Mouse (Mus musculus) CH12.LX (cell line): ENCODE data around the gene Jaml. TPM values are rescaled to one million over a fixed set of nuclear protein-coding genes. Genes with fewer than 3 reads are reported as not detected.

Experiments
- DNase-seq: peaks from one replicate; pipeline ENCODE4 v3.0.0-alpha.2; 2013; ENCODE audit errors: extremely low read depth
- H3K27ac ChIP-seq: 2 replicates; pipeline ENCODE4 v1.5.1; 2012; ENCODE audit warnings: low read depth, mild to moderate bottlenecking, control low read depth, moderate library complexity; ENCODE audit not compliant: insufficient read depth
- H3K27me3 ChIP-seq: replicated peaks from 2 replicates; pipeline ENCODE3; 2012; ENCODE audit warnings: inconsistent platforms
- H3K36me3 ChIP-seq, 2 experiments: replicated peaks in 1 of 2; 2 replicates each; pipeline versions ENCODE3 to v1.6.1; 2012; ENCODE audit warnings: inconsistent platforms in 1 of 2, low read length in 1 of 2, mild to moderate bottlenecking in 1 of 2, mixed read lengths in 1 of 2, moderate library complexity in 1 of 2; ENCODE audit not compliant: control insufficient read depth in 1 of 2, insufficient read depth in 1 of 2
- H3K4me1 ChIP-seq, 2 experiments: 2 replicates each; pipeline ENCODE4 v1.6.1; 2012; ENCODE audit warnings: inconsistent platforms in 1 of 2, moderate library complexity in 1 of 2; ENCODE audit not compliant: insufficient read depth in 2 of 2, control insufficient read depth in 1 of 2
- H3K4me2 ChIP-seq: 2 replicates; pipeline ENCODE4 v1.6.1; 2012; ENCODE audit warnings: low read depth, mild to moderate bottlenecking, control low read depth; ENCODE audit not compliant: poor library complexity, insufficient read depth, severe bottlenecking
- H3K4me3 ChIP-seq, 3 experiments: fragments of 150-350 bp in 1 of 3; sonication (generic) in 1 of 3; replicated peaks in 1 of 3; 2 replicates each; pipeline versions ENCODE3 to v1.5.1; 2011 to 2012; ENCODE audit warnings: low read depth in 2 of 3, low read length in 2 of 3, mild to moderate bottlenecking in 2 of 3, moderate library complexity in 2 of 3, control low read depth in 1 of 3, improper control_type of control experiment in 1 of 3, inconsistent platforms in 1 of 3, mixed read lengths in 1 of 3; ENCODE audit not compliant: poor library complexity in 1 of 3
- H3K79me2 ChIP-seq: replicated peaks from 2 replicates; pipeline ENCODE4 v1.6.1; 2012; ENCODE audit warnings: mild to moderate bottlenecking, moderate library complexity; ENCODE audit not compliant: control insufficient read depth, poor library complexity, insufficient read depth, severe bottlenecking; ENCODE audit errors: extremely low read depth
- H3K9ac ChIP-seq: 2 replicates; pipeline ENCODE4 v1.6.1; 2012; ENCODE audit warnings: low read depth, mild to moderate bottlenecking, control low read depth, moderate library complexity; ENCODE audit not compliant: insufficient read depth
- H3K9me3 ChIP-seq: replicated peaks from 2 replicates; pipeline ENCODE3; 2012; ENCODE audit warnings: low read length, inconsistent platforms, mixed read lengths
- CTCF ChIP-seq, 2 experiments: IDR thresholded peaks in 1 of 2; conservative IDR thresholded peaks in 1 of 2; 2 replicates each; pipeline ENCODE4 v1.5.1; 2011 to 2012; ENCODE audit warnings: low read depth in 2 of 2, low read length in 2 of 2, improper control_type of control experiment in 1 of 2, inconsistent platforms in 1 of 2, mild to moderate bottlenecking in 1 of 2, moderate library complexity in 1 of 2
- E2F4 ChIP-seq: IDR thresholded peaks from 2 replicates; pipeline ENCODE4 v1.6.1; 2011; ENCODE audit warnings: low read depth, low read length, improper control_type of control experiment; ENCODE audit not compliant: insufficient replicate concordance
- ELF1 ChIP-seq: IDR thresholded peaks from 2 replicates; pipeline ENCODE4 v1.6.1; 2014; ENCODE audit warnings: low read depth, mild to moderate bottlenecking, inconsistent platforms, low read length, improper control_type of control experiment
- ETS1 ChIP-seq: conservative IDR thresholded peaks from 2 replicates; pipeline ENCODE4 v1.6.1; 2012; ENCODE audit warnings: low read depth, mild to moderate bottlenecking, inconsistent platforms, low read length, improper control_type of control experiment, moderate library complexity
- IRF4 ChIP-seq: IDR thresholded peaks from 2 replicates; pipeline ENCODE4 v1.6.1; 2014; ENCODE audit warnings: low read depth, mild to moderate bottlenecking, inconsistent platforms, low read length, improper control_type of control experiment
- JUND ChIP-seq: conservative IDR thresholded peaks from 2 replicates; pipeline ENCODE4 v1.6.1; 2011; ENCODE audit warnings: low read depth, low read length, improper control_type of control experiment
- MAFK ChIP-seq: IDR thresholded peaks from 2 replicates; pipeline ENCODE4 v1.6.1; 2011; ENCODE audit warnings: low read length, improper control_type of control experiment; ENCODE audit not compliant: insufficient replicate concordance
- MAX ChIP-seq: IDR thresholded peaks from 2 replicates; pipeline ENCODE4 v1.6.1; 2011; ENCODE audit warnings: low read length, improper control_type of control experiment
- MAZ ChIP-seq: IDR thresholded peaks from 2 replicates; pipeline ENCODE4 v1.6.1; 2012; ENCODE audit warnings: low read depth, mild to moderate bottlenecking, inconsistent platforms, low read length, improper control_type of control experiment, moderate library complexity
- MEF2A ChIP-seq: IDR thresholded peaks from 2 replicates; pipeline ENCODE4 v1.6.1; 2014; ENCODE audit warnings: low read depth, mild to moderate bottlenecking, inconsistent platforms, low read length, improper control_type of control experiment, borderline replicate concordance
- NRF1 ChIP-seq: IDR thresholded peaks from 2 replicates; pipeline ENCODE4 v1.6.1; 2014; ENCODE audit warnings: low read depth, mild to moderate bottlenecking, inconsistent platforms, low read length, improper control_type of control experiment, moderate library complexity
- PAX5 ChIP-seq: IDR thresholded peaks from 2 replicates; pipeline ENCODE4 v1.6.1; 2012; ENCODE audit warnings: low read length, inconsistent platforms, mixed read lengths
- SIN3A ChIP-seq: IDR thresholded peaks from 2 replicates; pipeline ENCODE4 v1.6.1; 2012; ENCODE audit warnings: low read length, improper control_type of control experiment, inconsistent platforms
- SMC3 ChIP-seq: IDR thresholded peaks from 2 replicates; pipeline ENCODE4 v1.6.1; 2011; ENCODE audit warnings: low read depth, low read length, improper control_type of control experiment
- TBP ChIP-seq: conservative IDR thresholded peaks from 2 replicates; pipeline ENCODE4 v1.6.1; 2011; ENCODE audit warnings: low read depth, low read length, improper control_type of control experiment
- TCF12 ChIP-seq: IDR thresholded peaks from 2 replicates; pipeline ENCODE4 v1.6.1; 2014; ENCODE audit warnings: low read depth, mild to moderate bottlenecking, inconsistent platforms, low read length, improper control_type of control experiment
- UBTF ChIP-seq: IDR thresholded peaks from 2 replicates; pipeline ENCODE4 v1.6.1; 2012; ENCODE audit warnings: low read depth, mild to moderate bottlenecking, inconsistent platforms, low read length, improper control_type of control experiment, moderate library complexity
- USF1 ChIP-seq: IDR thresholded peaks from 2 replicates; pipeline ENCODE4 v1.6.1; 2014; ENCODE audit warnings: low read depth, mild to moderate bottlenecking, inconsistent platforms, low read length, improper control_type of control experiment
- USF2 ChIP-seq: conservative IDR thresholded peaks from 2 replicates; pipeline ENCODE4 v1.6.1; 2011; ENCODE audit warnings: low read depth, low read length, improper control_type of control experiment
- dilution Hi-C: fragments of 300-500 bp; cut with MboI; formaldehyde crosslinking; loops from 2 replicates; pipeline ENCODE4 v1.14.3; 2020; ENCODE audit warnings: low sequenced_read_pairs; ENCODE audit not compliant: extremely low pct_unique_long_range_greater_than_20kb, extremely low pct_ligation_motif_present
- in situ Hi-C: fragments of 300-500 bp; cut with MboI; formaldehyde crosslinking; loops from 3 replicates; pipeline ENCODE4 v1.14.3; 2019; ENCODE audit warnings: low sequenced_read_pairs, low pct_ligation_motif_present, low pct_unique_long_range_greater_than_20kb, mixed read lengths
- polyA plus RNA-seq: library from polyadenylated mRNA; unstranded; fragments of >175 nt; gene quantifications from 2 replicates; pipeline ENCODE4 v1.2.1, GENCODE M21; 2012; ENCODE audit warnings: low read depth; ENCODE audit not compliant: insufficient read length
- total RNA-seq, 2 experiments: library from RNA; depleted of rRNA; stranded (reverse); fragments of 300-350 nt in 1 of 2; fragments of >200 nt in 1 of 2; gene quantifications; 2 replicates each; pipeline ENCODE4 v1.2.3; 2012 to 2014

Gene Jaml
- total and polyA plus RNA-seq, 3 experiments: 0.51 to 1.1 (median 0.87) TPM

- peaks cover 0 to 11% of the 10 kb centered on the region in 2 experiments; a peak in 2 of 4 replicates for H3K4me1 ChIP-seq
- dilution Hi-C loops: no loop called here
- H3K4me3 ChIP-seq: peak overlapping the region in 1 of 3 experiments; percentile 59
- H3K9ac ChIP-seq: no peak overlapping the region
- peak overlapping the region; percentile 87 for H3K4me2 ChIP-seq
- in situ Hi-C loops: no loop called here
- no peaks in the 10 kb centered on the region for H3K79me2 ChIP-seq
- H3K9me3 ChIP-seq: no peaks in the 10 kb centered on the region
- no peak overlapping the region for H3K27ac ChIP-seq
- TF ChIP-seq E2F4 (no peak), JUND (no peak), MAZ (no peak), MAFK (no peak), IRF4 (no peak), MEF2A (no peak), NRF1 (no peak), UBTF (no peak), SIN3A (no peak), TCF12 (no peak), MAX (no peak), ELF1 (no peak), SMC3 (no peak)
- no peaks in the 10 kb centered on the region for H3K36me3 ChIP-seq
- peaks cover 97% of the 10 kb centered on the region for H3K27me3 ChIP-seq
- DNase-seq: no peak
Observed at GRCm38 (mm10) chr9:45139082-45139481, 60.1 kb downstream of the Jaml start.

GRCm38 (mm10) chr9:45140945-45141344, 62.0 kb downstream of the Jaml start:
- dilution Hi-C loops (no loop called here), in situ Hi-C loops (no loop called here)
- TF ChIP-seq ELF1: no peak
- TF ChIP-seq JUND: no peak
- TF ChIP-seq TBP: no peak
- TF ChIP-seq ETS1: no peak
- no peak for TF ChIP-seq USF2
- TF ChIP-seq SMC3: no peak
- TF ChIP-seq PAX5: no peak
- TF ChIP-seq TCF12: no peak
- TF ChIP-seq CTCF (conservative IDR thresholded peaks at IDR 0.05 in 1 of 2, IDR thresholded peaks at IDR 0.05 in 1 of 2; ENCODE audit: low read depth in 2 of 2, low read length in 2 of 2): no peak
- TF ChIP-seq USF1: no peak
- Histone ChIP-seq H3K4me3 (no peak overlapping the region), H3K36me3 (no peaks in the 10 kb centered on the region), H3K4me2 (no peak overlapping the region), H3K27me3 (peaks cover 95% of the 10 kb centered on the region), H3K9ac (no peak overlapping the region), H3K9me3 (no peaks in the 10 kb centered on the region), H3K27ac (no peak overlapping the region), H3K4me1 (peaks cover 4 to 11% of the 10 kb centered on the region in 2 experiments; a peak in 2 of 4 replicates), H3K79me2 (no peaks in the 10 kb centered on the region)
- no peak for DNase-seq
